Mouse (Mus musculus): ENCODE data around the gene Gm21992.

Gm21992 gene

GRCm38 (mm10) chr19:4748493-4748892 lies 62.9 kb downstream of the Gm21992 start:
- no peak for DNase-seq (ENCODE audit: low spot score)

- no peak for DNase-seq (ENCODE audit: low spot score)
Observed at GRCm38 (mm10) chr19:4747631-4748312, 63.6 kb downstream of the Gm21992 start.

DNA sequence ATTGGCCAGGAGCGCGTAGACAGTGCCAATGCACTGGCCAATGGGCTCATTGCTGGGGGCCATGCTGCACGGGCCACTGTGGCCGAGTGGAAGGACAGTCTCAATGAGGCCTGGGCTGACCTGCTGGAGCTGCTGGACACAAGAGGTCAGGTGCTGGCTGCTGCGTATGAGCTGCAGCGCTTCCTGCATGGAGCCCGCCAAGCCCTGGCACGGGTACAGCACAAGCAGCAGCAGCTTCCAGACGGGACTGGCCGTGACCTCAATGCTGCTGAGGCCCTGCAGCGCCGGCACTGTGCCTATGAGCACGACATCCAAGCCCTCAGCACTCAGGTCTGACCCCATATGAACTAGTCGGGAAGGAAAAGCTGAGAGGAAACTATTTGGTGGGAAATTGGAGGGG lies 64.8 kb downstream of the Gm21992 start:
- DNase-seq (ENCODE audit: low spot score) = no peak

GRCm38 (mm10) chr19:4745681-4746080 lies 65.7 kb downstream of the Gm21992 start:
- no peak for DNase-seq (ENCODE audit: low spot score)

- DNase-seq (ENCODE audit: low spot score) = no peak
Observed at GRCm38 (mm10) chr19:4745057-4745456, 66.4 kb downstream of the Gm21992 start.

GRCm38 (mm10) chr19:4744026-4744425 lies 67.4 kb downstream of the Gm21992 start:
- DNase-seq (ENCODE audit: low spot score) = no peak

- no peak for DNase-seq (ENCODE audit: low spot score)
Observed at GRCm38 (mm10) chr19:4743524-4743923, 67.9 kb downstream of the Gm21992 start.

DNA sequence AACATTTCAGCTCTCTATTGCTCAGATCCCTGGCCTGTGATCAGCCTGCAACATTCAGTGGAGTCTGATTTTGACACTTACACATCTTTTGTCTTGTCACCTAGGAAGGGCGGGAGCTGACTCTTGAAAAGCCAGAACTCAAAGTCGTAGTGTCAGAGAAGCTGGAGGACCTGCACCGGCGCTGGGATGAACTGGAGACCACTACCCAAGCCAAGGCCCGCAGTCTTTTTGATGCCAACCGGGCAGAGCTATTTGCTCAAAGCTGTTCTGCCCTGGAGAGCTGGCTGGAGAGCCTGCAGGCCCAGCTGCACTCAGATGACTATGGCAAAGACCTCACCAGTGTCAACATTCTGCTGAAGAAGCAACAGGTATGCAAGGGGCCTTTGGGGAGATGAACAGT lies 69.2 kb downstream of the Gm21992 start:
- DNase-seq (ENCODE audit: low spot score) = no peak

DNA sequence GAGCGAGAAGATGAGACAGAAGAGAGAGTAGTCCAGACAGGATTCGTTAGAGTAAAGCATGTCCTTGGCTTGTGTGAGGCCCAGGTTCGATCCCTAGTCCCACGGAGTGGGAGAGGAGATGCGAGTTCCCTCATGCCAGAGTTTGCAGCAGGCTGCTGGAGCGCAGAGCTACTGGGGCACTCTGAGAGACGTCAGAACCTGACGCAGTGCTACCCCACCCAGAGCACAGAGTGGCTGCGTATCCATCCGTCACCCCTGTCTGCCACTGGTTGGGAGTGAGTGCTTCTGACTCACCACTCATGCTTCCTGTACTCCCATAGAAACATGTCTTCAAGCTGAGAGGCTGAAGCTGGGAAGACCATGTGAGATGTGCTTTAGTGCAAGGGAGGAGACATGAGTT lies 69.9 kb downstream of the Gm21992 start:
- no peak for DNase-seq (ENCODE audit: low spot score)

- DNase-seq (ENCODE audit: low spot score) = no peak
Observed at GRCm38 (mm10) chr19:4739762-4740161, 71.7 kb downstream of the Gm21992 start.

DNA sequence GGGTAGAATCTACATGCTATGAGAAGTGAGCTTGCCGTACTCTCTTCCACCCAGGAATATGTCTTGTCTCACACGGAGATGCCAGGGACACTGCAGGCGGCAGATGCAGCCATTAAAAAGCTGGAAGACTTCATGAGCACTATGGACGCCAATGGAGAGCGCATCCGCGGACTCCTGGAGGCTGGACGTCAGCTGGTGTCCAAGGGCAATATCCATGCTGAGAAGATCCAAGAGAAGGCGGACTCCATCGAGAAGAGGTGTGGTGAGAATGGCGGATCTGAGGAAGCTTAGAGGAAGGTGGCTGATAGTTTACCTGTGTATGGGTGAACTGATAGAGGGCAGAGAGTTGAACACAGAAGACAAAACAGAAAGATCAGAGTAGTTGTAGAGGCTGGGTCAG lies 72.4 kb downstream of the Gm21992 start:
- no peak for DNase-seq (ENCODE audit: low spot score)

- DNase-seq (ENCODE audit: low spot score) = no peak
Observed at GRCm38 (mm10) chr19:4737866-4738265, 73.5 kb downstream of the Gm21992 start.

DNA sequence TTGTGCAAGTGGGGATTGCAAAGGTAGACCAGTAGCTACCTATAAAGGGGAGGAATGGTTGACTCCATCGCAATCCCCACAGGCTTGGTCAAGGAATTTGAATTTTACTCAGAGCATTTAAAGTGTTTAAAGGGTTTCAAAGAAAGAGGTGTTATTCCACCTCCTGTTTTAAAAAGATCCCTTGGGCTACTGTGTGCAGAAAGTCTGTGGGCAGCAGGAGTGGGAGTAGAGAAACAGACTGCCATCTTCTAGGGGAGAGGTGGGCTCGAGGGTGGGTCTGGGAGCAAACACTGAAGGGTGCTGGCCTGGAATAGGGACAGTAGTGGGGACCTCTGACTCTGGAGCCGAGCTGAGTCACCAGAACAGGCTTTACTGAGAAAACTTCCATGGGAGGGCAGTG lies 78.4 kb downstream of the Gm21992 start:
- no peak for DNase-seq (ENCODE audit: low spot score)

- DNase-seq (ENCODE audit: low spot score) = no peak
Observed at GRCm38 (mm10) chr19:4729186-4729585, 82.2 kb downstream of the Gm21992 start.

DNA sequence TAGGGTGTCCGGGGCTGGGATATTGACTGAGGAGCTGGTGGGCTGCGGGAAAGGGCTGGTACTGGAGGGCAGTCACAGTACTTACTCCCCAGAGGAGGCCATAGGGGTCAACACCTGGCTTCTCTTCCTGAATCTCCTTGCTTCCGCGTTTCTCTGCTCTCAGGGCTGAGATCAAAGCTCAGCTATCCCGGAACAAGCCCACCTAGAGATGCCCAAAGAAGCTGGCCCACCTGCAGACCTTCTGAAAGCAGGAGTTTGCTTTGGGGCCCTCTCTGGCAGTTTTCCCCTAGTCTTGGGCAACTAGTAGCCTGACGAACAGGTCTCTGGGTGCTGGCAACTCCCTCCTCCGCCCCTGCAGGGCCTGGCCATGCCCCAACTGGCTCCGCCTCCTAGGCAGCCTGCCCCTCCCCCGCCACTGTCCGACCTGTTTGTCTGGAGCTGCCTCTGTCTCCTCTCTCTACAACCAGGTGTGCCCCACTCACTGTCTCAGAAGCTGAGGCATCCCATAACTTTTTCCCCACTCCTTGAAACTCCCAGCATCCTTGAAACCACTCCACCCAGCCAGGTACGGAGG lies 90.7 kb downstream of the Gm21992 start:
- DNase-seq (ENCODE audit: low spot score) = peak; percentile 82

GRCm38 (mm10) chr19:4720112-4720511 lies 91.3 kb downstream of the Gm21992 start:
- DNase-seq (ENCODE audit: low spot score) = no peak

- no peak for DNase-seq (ENCODE audit: low spot score)
Observed at GRCm38 (mm10) chr19:4719351-4719764, 92.1 kb downstream of the Gm21992 start.

- DNase-seq (ENCODE audit: low spot score) = no peak
Observed at GRCm38 (mm10) chr19:4718716-4719115, 92.7 kb downstream of the Gm21992 start.

DNA sequence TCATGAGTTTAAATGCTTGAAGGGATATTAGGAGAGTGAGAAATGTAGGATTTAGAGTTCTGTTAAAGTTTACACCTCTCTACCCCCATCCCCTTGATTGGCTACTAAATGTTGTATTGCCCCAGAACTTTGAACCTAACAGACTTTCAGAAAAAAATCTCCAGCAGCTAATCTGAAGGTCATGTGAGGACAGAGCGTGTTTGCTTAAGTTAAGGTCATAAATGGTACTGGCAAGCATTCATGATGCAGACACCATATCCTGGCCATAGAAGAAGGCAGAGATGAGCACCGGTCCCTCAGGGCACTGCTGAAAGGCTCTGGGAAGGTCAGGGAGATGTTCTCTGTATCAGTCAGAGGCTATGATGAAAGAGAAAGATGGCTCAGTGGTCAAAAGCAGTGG lies 94.1 kb downstream of the Gm21992 start:
- no peak for DNase-seq (ENCODE audit: low spot score)

DNA sequence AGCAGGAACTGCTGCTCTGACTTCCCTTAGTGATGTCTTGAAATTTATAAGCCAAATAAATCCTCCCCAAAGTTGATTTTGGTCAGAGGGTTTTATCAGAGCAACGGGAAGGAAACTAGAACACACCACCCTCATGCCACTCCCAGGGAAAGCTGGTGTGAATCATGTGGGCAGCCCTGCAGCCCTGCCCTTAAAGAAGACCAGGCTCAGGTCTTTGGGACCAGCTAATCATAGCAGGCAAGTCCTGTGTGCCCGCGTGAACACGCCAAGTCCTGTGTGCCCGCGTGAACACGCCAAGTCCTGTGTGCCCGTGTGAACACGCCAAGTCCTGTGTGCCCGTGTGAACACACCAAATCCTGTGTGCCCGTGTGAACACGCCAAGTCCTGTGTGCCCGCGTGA lies 94.7 kb downstream of the Gm21992 start:
- no peak for DNase-seq (ENCODE audit: low spot score)

- no peak for DNase-seq (ENCODE audit: low spot score)
Observed at GRCm38 (mm10) chr19:4713886-4714285, 97.5 kb downstream of the Gm21992 start.

GRCm38 (mm10) chr19:4712781-4713526 lies 98.5 kb downstream of the Gm21992 start:
- DNase-seq (ENCODE audit: low spot score) = no peak

- DNase-seq (ENCODE audit: low spot score) = no peak
Observed at GRCm38 (mm10) chr19:4712156-4712780, 99.1 kb downstream of the Gm21992 start.
